Mouse (Mus musculus) bone marrow macrophage, adult 2 months (primary cell): Measurements from ENCODE around the gene Ddx24.

Source experiments
- CTCF ChIP-seq: IDR thresholded peaks from 2 replicates; pipeline ENCODE4 v1.5.1; 2012; ENCODE audit warnings: low read depth, mild to moderate bottlenecking, low read length, moderate library complexity
- POLR2A ChIP-seq: IDR thresholded peaks from 2 replicates; pipeline ENCODE4 v1.6.1; 2012; ENCODE audit warnings: mild to moderate bottlenecking, low read depth, low read length, borderline replicate concordance

DNA sequence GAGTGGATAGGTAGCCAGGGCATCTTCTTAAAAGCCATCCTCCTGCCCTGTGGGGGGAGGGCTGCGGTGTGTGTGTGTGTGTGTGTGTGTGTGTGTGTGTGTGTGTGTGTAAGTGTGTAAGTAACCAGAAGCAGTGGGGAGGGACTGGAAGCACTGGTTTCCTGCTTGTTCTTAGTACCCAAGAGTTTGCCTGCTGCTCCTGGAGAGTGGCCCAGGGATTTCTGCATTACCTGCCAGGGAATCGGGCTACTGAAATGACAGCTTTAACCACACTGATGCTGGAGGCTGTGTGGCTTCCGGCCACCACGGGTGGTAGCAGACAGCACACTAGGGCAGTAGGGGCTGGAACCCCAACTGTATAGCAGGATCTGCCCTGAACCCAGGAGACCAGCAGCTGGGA lies 35.6 kb downstream of the Ddx24 start:
- TF ChIP-seq CTCF (no peak), POLR2A (no peak)
